Mouse (Mus musculus): ENCODE results near the gene Rnf169. TPM values are rescaled to one million over a fixed set of nuclear protein-coding genes. Genes with fewer than 3 reads are reported as not detected.

The Rnf169 gene
- polyA plus RNA-seq, 1 experiment, result 13.3 TPM

DNA sequence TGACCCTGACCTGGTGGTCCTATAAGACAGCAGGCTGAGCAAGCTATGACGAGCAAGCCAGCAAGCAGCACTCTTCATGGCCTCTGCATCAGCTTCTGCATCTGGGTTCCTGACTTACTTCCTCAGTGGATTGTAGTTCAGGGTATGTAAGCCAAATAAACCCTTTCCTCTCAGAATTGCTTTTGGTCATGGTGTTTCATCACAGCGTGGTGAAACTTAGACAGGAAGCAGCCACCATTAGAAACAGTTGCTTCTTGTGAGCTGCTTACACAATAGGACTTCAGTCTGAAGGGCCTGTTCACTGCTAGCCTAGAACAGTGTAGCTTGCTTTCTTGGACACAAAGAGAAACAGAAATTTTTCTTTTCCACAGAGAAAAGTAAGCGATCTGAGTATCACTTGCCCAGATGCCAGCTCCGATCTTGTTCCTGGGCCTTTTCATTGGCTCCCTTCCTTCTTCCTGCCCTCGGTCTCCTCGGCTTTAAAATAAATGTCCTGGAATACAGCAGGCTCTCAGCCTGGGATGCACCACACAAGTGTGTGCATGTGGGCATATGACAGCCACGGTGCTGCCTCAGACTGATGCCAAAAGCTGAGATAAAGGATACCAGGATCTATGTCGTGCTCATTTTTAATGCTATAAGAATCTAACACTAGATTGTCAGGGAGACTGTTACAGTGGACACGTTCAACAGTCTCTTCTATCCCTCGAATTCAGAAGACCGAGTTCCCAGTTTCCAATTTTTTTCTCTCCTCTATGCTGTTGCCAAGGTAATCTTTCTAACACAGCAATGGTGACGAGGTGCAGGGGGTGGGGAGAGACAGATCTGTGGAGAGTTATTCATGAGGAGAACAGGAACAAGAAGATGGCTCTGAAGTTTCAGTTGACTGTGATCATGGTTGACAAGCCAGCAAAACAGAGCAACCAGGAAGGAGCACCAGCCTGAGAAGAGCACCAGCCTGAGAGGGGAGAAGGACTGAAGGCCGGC lies 2.3 kb upstream of the Rnf169 start:
- Histone ChIP-seq H3K4me3 (ENCODE audit: control insufficient read depth, insufficient read depth, low read length) (no peak overlapping the region), H3K27ac (ENCODE audit: control insufficient read depth, insufficient read depth, low read length) (no peak overlapping the region), H3K36me3 (ENCODE audit: control insufficient read depth, insufficient read depth, low read length) (no peaks in the 10 kb centered on the region), H3K4me1 (replicated peaks; ENCODE audit: control insufficient read depth, insufficient read depth, low read length) (peaks cover 6% of the 10 kb centered on the region), H3K27me3 (ENCODE audit: control insufficient read depth, insufficient read depth, low read length) (no peaks in the 10 kb centered on the region)
- DNase-seq, result no peak
- 94% methylated on average over 13 of the region's 13 CpGs for WGBS
- TF ChIP-seq POLR2A (IDR thresholded peaks at IDR 0.05; ENCODE audit: control insufficient read depth, extremely low read depth, insufficient read depth, low read length, poor library complexity) (no peak), CTCF (IDR thresholded peaks at IDR 0.05; ENCODE audit: borderline replicate concordance, control insufficient read depth, extremely low read depth, insufficient read depth, low read length, poor library complexity) (no peak)

DNA sequence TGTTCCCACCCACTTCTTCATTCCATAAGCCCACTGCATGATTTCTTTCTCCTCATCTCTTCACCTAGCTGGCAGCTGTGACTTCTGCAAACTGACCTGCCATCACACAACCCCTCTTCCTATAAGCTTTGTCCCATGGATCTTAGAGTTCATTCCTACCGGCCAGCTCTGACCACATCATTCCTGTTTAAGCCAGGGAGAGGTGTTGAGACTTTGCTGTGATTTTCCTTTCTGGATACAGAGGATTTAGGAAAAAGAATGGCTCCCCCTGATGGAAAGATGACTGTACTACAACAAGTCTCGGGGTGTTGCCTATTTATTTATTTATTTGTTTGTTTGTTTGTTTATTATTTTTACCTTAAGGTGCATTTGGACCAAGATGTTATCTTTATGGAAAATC lies 1.1 kb upstream of the Rnf169 start:
- Histone ChIP-seq H3K27ac (ENCODE audit: control insufficient read depth, insufficient read depth, low read length) (no peak overlapping the region), H3K4me1 (replicated peaks; ENCODE audit: control insufficient read depth, insufficient read depth, low read length) (peaks cover 6% of the 10 kb centered on the region), H3K36me3 (ENCODE audit: control insufficient read depth, insufficient read depth, low read length) (no peaks in the 10 kb centered on the region), H3K4me3 (ENCODE audit: control insufficient read depth, insufficient read depth, low read length) (no peak overlapping the region), H3K27me3 (ENCODE audit: control insufficient read depth, insufficient read depth, low read length) (no peaks in the 10 kb centered on the region)
- WGBS, result 74% methylated on average over 2 of the region's 2 CpGs
- DNase-seq, result peak; percentile 22
- no peak for TF ChIP-seq CTCF (IDR thresholded peaks at IDR 0.05; ENCODE audit: borderline replicate concordance, control insufficient read depth, extremely low read depth, insufficient read depth, low read length, poor library complexity)
- TF ChIP-seq POLR2A (IDR thresholded peaks at IDR 0.05; ENCODE audit: control insufficient read depth, extremely low read depth, insufficient read depth, low read length, poor library complexity), result no peak

DNA sequence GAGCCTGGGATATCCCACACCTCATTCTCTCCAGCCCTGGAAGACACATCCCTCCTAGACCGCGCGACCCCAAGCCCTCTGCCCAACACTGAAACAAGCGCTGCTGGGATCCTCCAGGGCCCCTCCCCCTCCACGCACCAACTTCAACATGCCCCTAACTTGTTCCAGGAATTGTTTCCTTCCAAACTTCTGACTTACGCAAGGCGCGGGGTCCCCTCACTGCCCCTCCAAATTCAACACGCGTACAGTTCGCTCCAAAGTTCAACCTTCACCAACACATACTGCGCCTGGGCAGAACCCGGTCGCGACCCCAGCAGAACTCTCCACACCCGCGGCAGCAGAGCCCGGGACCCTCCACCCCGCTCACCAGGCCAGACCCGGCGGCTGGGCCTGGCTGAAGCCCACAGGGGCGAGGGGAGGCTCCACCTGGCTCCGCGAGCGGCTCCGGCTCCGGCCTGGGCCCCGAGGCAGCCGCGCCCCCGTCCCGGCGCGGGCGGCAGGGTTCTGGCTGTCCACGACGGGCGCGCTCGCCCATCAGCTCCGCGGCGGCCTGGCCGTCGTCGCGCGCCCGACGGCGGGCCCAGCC lies 609 bp downstream of the Rnf169 start:
- H3K36me3 ChIP-seq (ENCODE audit: control insufficient read depth, insufficient read depth, low read length), result no peaks in the 10 kb centered on the region
- peaks cover 10% of the 10 kb centered on the region for H3K4me1 ChIP-seq (replicated peaks; ENCODE audit: control insufficient read depth, insufficient read depth, low read length)
- H3K27ac ChIP-seq (ENCODE audit: control insufficient read depth, insufficient read depth, low read length), result no peak overlapping the region; the same call in 1 of the 2 replicates
- peak overlapping the region; percentile 95 for H3K4me3 ChIP-seq (ENCODE audit: control insufficient read depth, insufficient read depth, low read length)
- WGBS, result 2% methylated on average over 51 of the region's 51 CpGs
- TF ChIP-seq POLR2A (IDR thresholded peaks at IDR 0.05; ENCODE audit: control insufficient read depth, extremely low read depth, insufficient read depth, low read length, poor library complexity) (no peak), CTCF (IDR thresholded peaks at IDR 0.05; ENCODE audit: borderline replicate concordance, control insufficient read depth, extremely low read depth, insufficient read depth, low read length, poor library complexity) (no peak; the same call in 1 of the 2 replicates)
- no peaks in the 10 kb centered on the region for H3K27me3 ChIP-seq (ENCODE audit: control insufficient read depth, insufficient read depth, low read length)
- peak; percentile 52 for DNase-seq

DNA sequence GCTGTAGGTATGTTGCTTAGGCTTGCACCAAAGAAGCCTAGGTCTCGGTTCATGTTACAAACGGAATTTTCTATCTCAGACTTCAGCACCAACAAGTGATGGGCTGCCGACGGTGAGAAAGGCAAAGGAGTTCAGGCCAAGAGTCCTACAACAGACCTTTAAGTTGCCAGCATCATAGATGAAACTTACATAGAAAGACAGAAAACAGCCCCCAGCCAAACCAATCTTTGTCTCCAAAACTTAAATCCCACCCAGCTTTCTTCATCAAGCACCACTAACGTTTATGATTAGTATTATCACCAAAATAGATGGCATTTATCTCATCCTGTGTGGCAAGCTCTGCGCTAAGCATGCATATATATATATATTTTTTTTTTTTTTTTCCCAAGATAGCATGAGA lies 1.2 kb downstream of the Rnf169 start:
- TF ChIP-seq CTCF (IDR thresholded peaks at IDR 0.05; ENCODE audit: borderline replicate concordance, control insufficient read depth, extremely low read depth, insufficient read depth, low read length, poor library complexity) (no peak), POLR2A (IDR thresholded peaks at IDR 0.05; ENCODE audit: control insufficient read depth, extremely low read depth, insufficient read depth, low read length, poor library complexity) (no peak)
- DNase-seq, result no peak
- H3K36me3 ChIP-seq (ENCODE audit: control insufficient read depth, insufficient read depth, low read length), result no peaks in the 10 kb centered on the region
- H3K4me3 ChIP-seq (ENCODE audit: control insufficient read depth, insufficient read depth, low read length), result peak overlapping the region; percentile 95
- 21% methylated on average over 6 of the region's 6 CpGs for WGBS
- H3K27ac ChIP-seq (ENCODE audit: control insufficient read depth, insufficient read depth, low read length), result no peak overlapping the region
- peaks cover 5% of the 10 kb centered on the region for H3K4me1 ChIP-seq (replicated peaks; ENCODE audit: control insufficient read depth, insufficient read depth, low read length)
- no peaks in the 10 kb centered on the region for H3K27me3 ChIP-seq (ENCODE audit: control insufficient read depth, insufficient read depth, low read length)

DNA sequence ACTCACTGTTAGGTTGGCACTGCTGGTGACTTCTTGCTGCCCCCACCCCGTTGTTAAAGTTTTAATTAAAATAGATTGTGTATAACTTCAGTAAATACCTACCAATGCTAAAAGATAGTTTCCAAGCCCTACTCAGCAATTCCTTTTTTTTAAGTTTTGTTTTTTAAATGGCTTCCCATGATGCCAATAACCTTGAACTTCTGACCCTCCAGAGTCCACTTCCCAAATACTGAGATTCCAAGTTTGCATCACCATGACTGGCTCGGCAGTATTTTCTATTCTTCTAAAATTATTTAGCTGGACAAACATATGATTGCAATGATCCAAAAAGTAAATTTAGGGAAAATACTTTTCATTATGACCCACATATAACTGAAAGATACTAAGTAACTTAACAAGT lies 2.2 kb downstream of the Rnf169 start:
- Histone ChIP-seq H3K4me1 (replicated peaks; ENCODE audit: control insufficient read depth, insufficient read depth, low read length) (peaks cover 5% of the 10 kb centered on the region), H3K36me3 (ENCODE audit: control insufficient read depth, insufficient read depth, low read length) (no peaks in the 10 kb centered on the region), H3K27me3 (ENCODE audit: control insufficient read depth, insufficient read depth, low read length) (no peaks in the 10 kb centered on the region), H3K4me3 (ENCODE audit: control insufficient read depth, insufficient read depth, low read length) (no peak overlapping the region), H3K27ac (ENCODE audit: control insufficient read depth, insufficient read depth, low read length) (no peak overlapping the region)
- TF ChIP-seq CTCF (IDR thresholded peaks at IDR 0.05; ENCODE audit: borderline replicate concordance, control insufficient read depth, extremely low read depth, insufficient read depth, low read length, poor library complexity) (no peak), POLR2A (IDR thresholded peaks at IDR 0.05; ENCODE audit: control insufficient read depth, extremely low read depth, insufficient read depth, low read length, poor library complexity) (no peak)
- DNase-seq, result no peak
- WGBS, result 78% methylated on average over 2 of the region's 2 CpGs

DNA sequence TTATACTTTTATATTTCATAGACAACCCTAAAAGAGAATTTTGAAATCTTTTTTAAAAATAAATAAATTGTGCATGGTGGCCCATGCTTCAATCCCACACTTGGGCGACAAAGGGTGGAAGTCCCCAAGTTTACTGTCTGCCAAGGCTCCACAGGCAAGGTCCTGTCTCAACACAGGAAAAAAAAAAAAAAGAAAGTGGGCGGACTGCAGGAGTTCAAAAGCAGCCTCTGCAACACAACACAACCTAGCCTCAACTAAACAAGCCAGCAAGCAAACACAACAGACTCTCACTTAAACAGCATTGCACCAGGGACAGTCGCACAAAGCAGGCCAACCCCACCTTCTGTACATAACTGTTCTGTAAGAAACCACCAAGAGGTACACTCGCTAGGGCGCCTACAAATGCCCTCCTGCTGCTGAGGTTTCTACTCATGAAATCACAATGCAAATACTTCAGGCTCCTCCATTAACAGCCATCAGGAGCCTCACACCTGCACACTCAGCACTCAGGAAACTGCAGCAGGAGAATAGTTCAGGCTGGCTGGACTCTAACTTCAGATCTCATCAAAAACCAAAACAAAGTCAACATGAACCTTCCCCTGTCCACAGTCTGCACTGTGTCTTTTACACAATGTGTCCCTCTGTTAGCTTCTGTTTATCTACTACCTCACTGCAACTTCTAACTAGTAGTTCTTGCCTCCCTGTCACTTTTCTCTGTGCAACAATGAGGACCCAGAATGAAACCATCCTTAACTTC lies 4.3 kb downstream of the Rnf169 start:
- Histone ChIP-seq H3K36me3 (ENCODE audit: control insufficient read depth, insufficient read depth, low read length) (no peaks in the 10 kb centered on the region), H3K4me1 (replicated peaks; ENCODE audit: control insufficient read depth, insufficient read depth, low read length) (peaks cover 5% of the 10 kb centered on the region), H3K27ac (ENCODE audit: control insufficient read depth, insufficient read depth, low read length) (peak overlapping the region; percentile 40), H3K27me3 (ENCODE audit: control insufficient read depth, insufficient read depth, low read length) (no peaks in the 10 kb centered on the region), H3K4me3 (ENCODE audit: control insufficient read depth, insufficient read depth, low read length) (no peak overlapping the region)
- no peak for DNase-seq
- no peak for TF ChIP-seq CTCF (IDR thresholded peaks at IDR 0.05; ENCODE audit: borderline replicate concordance, control insufficient read depth, extremely low read depth, insufficient read depth, low read length, poor library complexity)
- TF ChIP-seq POLR2A (IDR thresholded peaks at IDR 0.05; ENCODE audit: control insufficient read depth, extremely low read depth, insufficient read depth, low read length, poor library complexity), result no peak
- WGBS, result 56% methylated on average over 5 of the region's 5 CpGs

Measured in thymus, adult 2 months (tissue).